Mouse (Mus musculus) adrenal gland, postnatal 14 days (tissue): ENCODE data around the gene Cib1. TPM values are rescaled to one million over a fixed set of nuclear protein-coding genes. Genes with fewer than 3 reads are reported as not detected.

Experiments used
- DNase-seq: peaks from one replicate; pipeline ENCODE4 v3.0.0; 2021; ENCODE audit warnings: mixed read lengths
- total RNA-seq: library from RNA; stranded (reverse); gene quantifications from 2 replicates; pipeline ENCODE4 v1.2.3, GENCODE M21; 2021

Gene Cib1
- total RNA-seq, 1 experiment from 2014 or later = 59.6 TPM

GRCm38 (mm10) chr7:80184968-80185367 is 47.6 kb downstream of the Cib1 start:
- DNase-seq = peak; percentile 40

GRCm38 (mm10) chr7:80184551-80184950 is 48.1 kb downstream of the Cib1 start:
- peak; percentile 17 for DNase-seq

DNA sequence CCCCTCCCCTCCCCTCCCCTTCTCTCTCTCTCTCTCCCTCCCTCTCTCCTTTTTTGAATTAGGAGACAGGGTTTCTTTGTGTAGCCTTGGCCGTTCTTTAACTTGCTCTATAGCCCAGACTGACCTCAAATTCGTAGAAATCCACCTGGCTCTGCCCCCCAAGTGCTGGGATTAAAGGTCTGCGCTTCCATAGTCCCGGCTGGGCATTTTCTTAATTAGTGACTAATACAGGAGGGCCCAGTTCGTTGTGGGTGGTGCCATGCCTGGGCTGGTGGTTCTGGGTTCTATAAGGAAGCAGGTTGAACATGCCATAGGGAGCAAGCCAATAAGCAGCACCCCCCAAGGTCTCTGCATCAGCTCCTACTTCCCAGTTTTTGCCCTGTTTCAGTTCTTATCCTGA is 48.6 kb downstream of the Cib1 start:
- no peak for DNase-seq

- no peak for DNase-seq
Observed at GRCm38 (mm10) chr7:80183466-80183865, 49.1 kb downstream of the Cib1 start.

GRCm38 (mm10) chr7:80182139-80182538 is 50.5 kb downstream of the Cib1 start:
- DNase-seq = no peak

GRCm38 (mm10) chr7:80181078-80181477 is 51.5 kb downstream of the Cib1 start:
- peak; percentile 8 for DNase-seq

DNA sequence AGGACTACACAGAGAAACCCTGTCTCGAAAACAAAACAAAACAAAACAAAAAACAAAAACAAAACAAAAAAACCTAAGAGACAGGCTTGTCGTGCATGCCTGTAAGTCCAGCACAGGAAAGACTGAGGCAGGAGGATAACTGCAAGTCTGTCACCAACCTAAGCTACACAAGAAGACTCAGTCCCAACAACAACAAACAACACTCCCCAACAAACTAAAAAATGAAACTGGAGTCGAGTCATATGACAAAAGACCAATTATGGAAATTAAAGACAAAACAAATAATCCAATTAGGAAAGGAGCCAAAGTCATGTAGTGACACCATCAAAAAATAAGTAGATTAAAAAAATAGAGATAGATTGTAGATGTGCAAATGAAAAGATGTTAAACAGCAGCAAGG is 52.4 kb downstream of the Cib1 start:
- DNase-seq = no peak

GRCm38 (mm10) chr7:80179790-80180189 is 52.8 kb downstream of the Cib1 start:
- DNase-seq = no peak

DNA sequence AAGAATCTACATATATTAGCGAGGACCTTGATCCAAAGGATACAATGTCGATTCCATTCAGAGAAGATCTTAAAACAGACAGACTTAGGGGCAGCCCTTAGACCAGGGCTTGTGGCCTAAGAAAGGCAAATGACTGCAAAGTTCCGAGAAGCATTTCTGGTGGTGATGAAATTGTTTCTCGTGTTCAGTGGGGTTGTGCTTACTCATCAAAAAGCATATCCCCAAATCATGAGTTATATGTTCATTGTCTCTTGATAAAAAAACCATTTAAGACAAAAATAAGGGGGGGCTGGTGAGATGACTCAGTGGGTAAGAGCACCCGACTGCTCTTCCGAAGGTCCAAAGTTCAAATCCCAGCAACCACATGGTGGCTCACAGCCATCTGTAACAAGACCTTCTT is 53.3 kb downstream of the Cib1 start:
- no peak for DNase-seq

GRCm38 (mm10) chr7:80178037-80178729 is 54.4 kb downstream of the Cib1 start:
- DNase-seq = peak; percentile 61

- DNase-seq = no peak
Observed at GRCm38 (mm10) chr7:80177438-80177837, 55.2 kb downstream of the Cib1 start.

Other genes with a start within 250 kb of the Cib1 start
- gene Zfp710, start 208.0 kb downstream of the Cib1 start, total RNA-seq = 21.3 and 25.6 TPM in 2 replicates
- gene Idh2, start 117.4 kb downstream of the Cib1 start, total RNA-seq = 353 and 359 TPM in 2 replicates
- 46.9 and 57.0 TPM in 2 replicates for gene Sema4b, start 46.0 kb downstream of the Cib1 start, total RNA-seq
- 2.7 and 3.9 TPM in 2 replicates for gene Gdpgp1, start 52 bp upstream of the Cib1 start, total RNA-seq
- gene Ttll13, start 13.6 kb upstream of the Cib1 start, total RNA-seq = 0.83 and 1.0 TPM in 2 replicates
- gene Ngrn, start 28.4 kb upstream of the Cib1 start, total RNA-seq = 38.5 and 47.5 TPM in 2 replicates
- gene Vps33b, start 36.8 kb upstream of the Cib1 start, total RNA-seq = 15.9 and 19.5 TPM in 2 replicates
- 31.8 and 32.4 TPM in 2 replicates for gene Prc1, start 61.6 kb upstream of the Cib1 start, total RNA-seq
- 6.6 and 10.3 TPM in 2 replicates for gene Rccd1, start 91.6 kb upstream of the Cib1 start, total RNA-seq
- gene Unc45a, start 108.2 kb upstream of the Cib1 start, total RNA-seq = 52.5 and 59.0 TPM in 2 replicates
- gene Hddc3, start 110.3 kb upstream of the Cib1 start, total RNA-seq = 35.1 and 44.2 TPM in 2 replicates
- 61.4 and 82.8 TPM in 2 replicates for gene Man2a2, start 138.6 kb upstream of the Cib1 start, total RNA-seq
- gene Fes, start 155.1 kb upstream of the Cib1 start, total RNA-seq = 12.8 and 13.0 TPM in 2 replicates
- gene Furin, start 172.6 kb upstream of the Cib1 start, total RNA-seq = 138 and 140 TPM in 2 replicates